Mouse (Mus musculus) E14TG2a.4 (cell line): ENCODE results near the gene Wdpcp.

Source experiments
- CTCF ChIP-seq: conservative IDR thresholded peaks from 2 replicates; pipeline ENCODE4 v1.5.1; 2014; ENCODE audit warnings: low read length
- NANOG ChIP-seq: IDR thresholded peaks from 2 replicates; pipeline ENCODE4 v1.6.1; 2014; ENCODE audit warnings: borderline replicate concordance, low read length, mixed read lengths
- POU5F1 ChIP-seq: IDR thresholded peaks from 2 replicates; pipeline ENCODE4 v1.6.1; 2014; ENCODE audit warnings: low read length, borderline replicate concordance

- TF ChIP-seq CTCF: no peak
- no peak for TF ChIP-seq POU5F1
- TF ChIP-seq NANOG: no peak
These were observed 275.0 kb downstream of the Wdpcp start for GRCm38 (mm10) chr11:21847040-21847439.
